Mouse (Mus musculus) limb, embryonic 13.5 days (tissue): ENCODE measurements around the gene Mfsd4a. TPM values are rescaled to one million over a fixed set of nuclear protein-coding genes. Genes with fewer than 3 reads are reported as not detected.

Experiments
- ATAC-seq: fragments of 200-750 bp; cut with Nextera tagmentation; 2 replicates; pipeline ENCODE4 v1.8.0; 2017; ENCODE audit warnings: low read depth, moderate number of reproducible peaks, moderate TSS enrichment; ENCODE audit not compliant: low FRiP score
- H3K27ac ChIP-seq: fragments of 300-500 bp; sonication (generic); 2 replicates; pipeline ENCODE4 v1.5.1; 2015; ENCODE audit warnings: inconsistent platforms, mild to moderate bottlenecking, moderate library complexity
- H3K27me3 ChIP-seq: fragments of 300-500 bp; sonication (generic); 2 replicates; pipeline ENCODE4 v1.6.1; 2015; ENCODE audit warnings: mild to moderate bottlenecking, inconsistent platforms
- H3K36me3 ChIP-seq: fragments of 300-500 bp; sonication (generic); 2 replicates; pipeline ENCODE4 v1.6.1; 2015; ENCODE audit warnings: inconsistent platforms, mild to moderate bottlenecking, moderate library complexity
- H3K4me1 ChIP-seq: fragments of 300-500 bp; sonication (generic); 2 replicates; pipeline ENCODE4 v1.6.1; 2015; ENCODE audit warnings: inconsistent platforms
- H3K4me2 ChIP-seq: fragments of 300-500 bp; sonication (generic); replicated peaks from 2 replicates; pipeline ENCODE4 v1.6.1; 2015; ENCODE audit warnings: inconsistent platforms, mild to moderate bottlenecking, moderate library complexity
- H3K4me3 ChIP-seq: fragments of 300-500 bp; sonication (generic); 2 replicates; pipeline ENCODE4 v1.5.1; 2015; ENCODE audit warnings: moderate library complexity, mild to moderate bottlenecking, inconsistent platforms
- H3K9ac ChIP-seq: fragments of 300-500 bp; sonication (generic); 2 replicates; pipeline ENCODE4 v1.6.1; 2015; ENCODE audit warnings: mild to moderate bottlenecking, inconsistent platforms
- H3K9me3 ChIP-seq: fragments of 300-500 bp; sonication (generic); 2 replicates; pipeline ENCODE4 v1.6.1; 2016; ENCODE audit warnings: inconsistent platforms
- WGBS: fragments of 180-500 bp; shearing (Covaris S2); methylation state at CpG from one replicate; pipeline ENCODE4 v1.1.7; 2015; 5-methylcytosine and 5-hydroxymethylcytosine counted together
- polyA plus RNA-seq: library from polyadenylated mRNA; unstranded; fragments of >200 nt; fragmentation: Nextera tagmentation; extraction: Ambion mirVana; gene quantifications from 2 replicates; pipeline ENCODE4 v1.2.1, GENCODE M21; 2015

The Mfsd4a gene
- polyA plus RNA-seq, 1 experiment from 2014 or later = 11.0 TPM

GRCm38 (mm10) chr1:132037746-132038145, 30.1 kb downstream of the Mfsd4a start:
- Histone ChIP-seq H3K36me3 (peaks cover 34% of the 10 kb centered on the region), H3K9ac (no peak overlapping the region), H3K27me3 (no peaks in the 10 kb centered on the region), H3K9me3 (no peaks in the 10 kb centered on the region), H3K4me2 (no peak overlapping the region), H3K27ac (no peak overlapping the region), H3K4me3 (no peak overlapping the region), H3K4me1 (peaks cover 7% of the 10 kb centered on the region; the same call in 1 of the 2 replicates)
- 67% methylated on average over 3 of the region's 3 CpGs for whole genome bisulfite sequencing
- no peak for ATAC-seq

GRCm38 (mm10) chr1:132032172-132032571, 35.7 kb downstream of the Mfsd4a start:
- H3K36me3 ChIP-seq = peaks cover 59% of the 10 kb centered on the region
- no peak for ATAC-seq
- no peak overlapping the region for H3K4me2 ChIP-seq
- no peak overlapping the region for H3K27ac ChIP-seq
- no peaks in the 10 kb centered on the region for H3K27me3 ChIP-seq
- no peaks in the 10 kb centered on the region for H3K9me3 ChIP-seq
- peaks cover 14% of the 10 kb centered on the region for H3K4me1 ChIP-seq
- H3K9ac ChIP-seq = no peak overlapping the region
- no peak overlapping the region for H3K4me3 ChIP-seq
- 90% methylated on average over 7 of the region's 7 CpGs for WGBS

DNA sequence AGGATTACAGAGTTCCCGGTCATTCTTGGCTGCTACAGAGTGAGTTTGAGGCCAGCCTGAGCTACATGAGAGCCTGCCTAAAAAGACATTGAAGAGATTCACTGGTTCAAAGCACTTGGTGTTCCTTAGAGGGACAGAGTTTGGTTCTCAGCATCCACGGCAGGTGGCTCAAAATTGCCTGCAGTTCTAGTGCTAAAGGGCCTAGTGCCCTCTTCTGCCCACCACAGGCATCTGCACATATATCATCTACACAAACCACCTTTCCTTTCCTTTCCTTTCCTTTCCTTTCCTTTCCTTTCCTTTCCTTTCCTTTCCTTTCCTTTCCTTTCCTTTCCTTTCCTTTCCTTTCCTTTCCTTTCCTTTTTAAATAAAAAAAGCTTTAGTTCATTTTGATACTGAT, 37.3 kb downstream of the Mfsd4a start:
- Histone ChIP-seq H3K4me1 (peaks cover 17% of the 10 kb centered on the region), H3K27me3 (no peaks in the 10 kb centered on the region), H3K27ac (no peak overlapping the region), H3K9ac (no peak overlapping the region), H3K36me3 (peaks cover 68% of the 10 kb centered on the region), H3K4me3 (no peak overlapping the region), H3K9me3 (no peaks in the 10 kb centered on the region), H3K4me2 (no peak overlapping the region)
- ATAC-seq = no peak
- 63% methylated on average over 2 of the region's 2 CpGs for WGBS

GRCm38 (mm10) chr1:132028413-132028812, 39.4 kb downstream of the Mfsd4a start:
- H3K27me3 ChIP-seq = no peaks in the 10 kb centered on the region
- no peaks in the 10 kb centered on the region for H3K9me3 ChIP-seq
- peaks cover 17% of the 10 kb centered on the region for H3K4me1 ChIP-seq
- H3K9ac ChIP-seq = no peak overlapping the region
- H3K4me3 ChIP-seq = no peak overlapping the region
- no peak for ATAC-seq
- H3K27ac ChIP-seq = no peak overlapping the region
- peaks cover 67% of the 10 kb centered on the region for H3K36me3 ChIP-seq
- 86% methylated on average over 9 of the region's 9 CpGs for WGBS
- no peak overlapping the region for H3K4me2 ChIP-seq

DNA sequence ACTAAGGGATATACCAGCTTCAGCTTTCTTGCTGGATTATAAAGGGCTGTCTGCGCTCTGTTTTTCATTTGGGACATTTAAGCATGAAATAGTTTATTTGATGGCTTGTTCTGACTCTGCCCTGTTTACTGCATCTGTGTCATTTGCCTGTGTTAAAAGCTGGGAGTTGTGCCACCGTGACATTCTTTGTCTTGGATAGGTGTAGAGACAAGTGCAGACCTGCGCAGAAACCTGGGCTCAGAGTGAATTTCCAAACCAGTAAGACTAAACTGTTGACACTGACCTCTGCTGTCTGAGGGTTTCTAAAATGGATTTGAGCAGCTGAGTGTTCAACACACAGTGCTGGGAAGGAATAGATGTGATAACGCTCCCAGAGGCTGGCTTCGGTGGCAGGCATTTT, 39.9 kb downstream of the Mfsd4a start:
- peaks cover 67% of the 10 kb centered on the region for H3K36me3 ChIP-seq
- WGBS = 64% methylated on average over 5 of the region's 5 CpGs
- H3K4me3 ChIP-seq = no peak overlapping the region
- no peak overlapping the region for H3K4me2 ChIP-seq
- ATAC-seq = no peak
- peaks cover 17% of the 10 kb centered on the region for H3K4me1 ChIP-seq
- no peaks in the 10 kb centered on the region for H3K27me3 ChIP-seq
- H3K27ac ChIP-seq = no peak overlapping the region
- no peak overlapping the region for H3K9ac ChIP-seq
- H3K9me3 ChIP-seq = no peaks in the 10 kb centered on the region

- no peak overlapping the region for H3K27ac ChIP-seq
- no peak overlapping the region for H3K9ac ChIP-seq
- WGBS = 91% methylated on average over 11 of the region's 11 CpGs
Observed at GRCm38 (mm10) chr1:132026925-132027646, 40.8 kb downstream of the Mfsd4a start.

GRCm38 (mm10) chr1:132022107-132022506, 45.8 kb downstream of the Mfsd4a start:
- WGBS = 89% methylated on average over 3 of the region's 3 CpGs
- H3K4me3 ChIP-seq = no peak overlapping the region

More at GRCm38 (mm10) chr1:132026925-132027646, 40.8 kb downstream of the Mfsd4a start:
- H3K4me1 ChIP-seq = peaks cover 17% of the 10 kb centered on the region
- H3K27me3 ChIP-seq = no peaks in the 10 kb centered on the region
- no peak overlapping the region for H3K4me3 ChIP-seq
- ATAC-seq = no peak
- peaks cover 67% of the 10 kb centered on the region for H3K36me3 ChIP-seq
- H3K4me2 ChIP-seq = no peak overlapping the region
- no peaks in the 10 kb centered on the region for H3K9me3 ChIP-seq

DNA sequence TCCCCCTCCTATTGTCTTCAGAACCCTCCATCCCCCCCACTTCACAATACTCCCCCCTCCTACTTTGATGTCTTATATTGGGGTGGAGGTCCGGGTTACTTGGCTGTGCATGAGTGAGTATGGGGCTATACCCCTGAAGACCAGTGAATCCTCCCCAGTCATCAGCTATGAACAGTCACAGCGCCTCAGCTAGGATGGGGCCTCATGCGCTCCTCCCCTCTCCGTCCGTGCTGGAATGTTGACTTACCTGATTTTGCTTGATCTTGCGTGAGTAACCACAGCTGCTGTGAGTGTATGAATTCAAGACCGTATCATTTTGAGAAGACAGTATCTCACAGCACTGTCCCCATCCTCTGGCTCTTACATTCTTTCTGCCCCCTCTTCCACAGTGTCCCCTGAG, 48.0 kb downstream of the Mfsd4a start:
- Histone ChIP-seq H3K9ac (no peak overlapping the region), H3K9me3 (no peaks in the 10 kb centered on the region), H3K36me3 (peaks cover 88% of the 10 kb centered on the region), H3K27ac (no peak overlapping the region), H3K27me3 (no peaks in the 10 kb centered on the region), H3K4me3 (no peak overlapping the region), H3K4me2 (no peak overlapping the region), H3K4me1 (no peaks in the 10 kb centered on the region)
- 91% methylated on average over 7 of the region's 7 CpGs for WGBS
- ATAC-seq = no peak

More at GRCm38 (mm10) chr1:132022107-132022506, 45.8 kb downstream of the Mfsd4a start:
- Histone ChIP-seq H3K4me2 (no peak overlapping the region), H3K9ac (no peak overlapping the region), H3K27me3 (no peaks in the 10 kb centered on the region), H3K4me1 (peaks cover 2% of the 10 kb centered on the region), H3K36me3 (peaks cover 86% of the 10 kb centered on the region), H3K9me3 (no peaks in the 10 kb centered on the region), H3K27ac (no peak overlapping the region)
- no peak for ATAC-seq

DNA sequence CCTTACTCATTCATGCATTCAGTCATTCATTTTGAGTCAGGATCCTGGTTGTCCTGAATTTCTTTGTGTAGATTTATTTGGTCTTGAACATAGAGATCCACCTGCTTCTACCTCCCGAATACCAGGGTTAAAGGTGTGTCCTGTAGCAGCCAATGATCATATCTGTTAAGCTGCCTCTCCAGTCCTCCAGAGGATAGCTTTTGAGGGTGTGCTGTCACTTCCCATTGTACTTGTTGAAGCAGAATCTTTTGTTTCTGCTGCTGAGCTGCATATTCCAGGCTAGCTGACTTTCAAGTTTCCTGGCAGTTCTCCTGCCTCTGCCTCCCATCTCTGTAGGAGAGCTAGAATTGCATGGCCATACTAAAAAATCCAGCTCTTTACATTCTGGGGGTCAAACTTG, 51.2 kb downstream of the Mfsd4a start:
- Histone ChIP-seq H3K27me3 (no peaks in the 10 kb centered on the region), H3K9ac (no peak overlapping the region), H3K4me1 (peaks cover 4% of the 10 kb centered on the region; the same call in 1 of the 2 replicates), H3K9me3 (no peaks in the 10 kb centered on the region), H3K27ac (no peak overlapping the region), H3K4me2 (no peak overlapping the region), H3K36me3 (peaks cover 67% of the 10 kb centered on the region), H3K4me3 (no peak overlapping the region)
- WGBS = 95% methylated on average over 1 of the region's 1 CpGs
- ATAC-seq = no peak

DNA sequence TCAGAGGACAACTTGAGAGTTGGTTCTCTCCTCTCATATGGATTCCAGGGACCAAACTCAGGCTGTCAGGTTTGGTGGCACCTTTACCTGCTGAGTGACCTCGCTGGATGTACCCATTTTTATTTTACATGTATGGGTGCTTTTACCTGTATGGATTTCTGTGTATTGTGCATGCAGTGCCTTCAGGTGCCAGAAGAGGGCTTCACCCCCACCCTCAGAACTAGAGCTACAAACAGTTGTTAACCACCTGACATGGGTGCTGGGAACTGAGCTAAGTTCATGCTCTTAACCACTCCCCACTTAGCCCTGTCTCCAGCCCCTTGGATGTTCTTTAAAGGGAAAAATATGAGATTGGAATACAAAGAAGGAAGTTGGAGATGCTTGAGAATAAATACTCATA, 53.1 kb downstream of the Mfsd4a start:
- no peak overlapping the region for H3K27ac ChIP-seq
- H3K4me3 ChIP-seq = no peak overlapping the region
- H3K4me2 ChIP-seq = no peak overlapping the region
- WGBS = 90% methylated on average over 1 of the region's 1 CpGs
- peaks cover 52% of the 10 kb centered on the region for H3K36me3 ChIP-seq
- H3K27me3 ChIP-seq = no peaks in the 10 kb centered on the region
- no peaks in the 10 kb centered on the region for H3K9me3 ChIP-seq
- no peak overlapping the region for H3K9ac ChIP-seq
- peaks cover 7% of the 10 kb centered on the region; the same call in 1 of the 2 replicates for H3K4me1 ChIP-seq
- ATAC-seq = no peak

DNA sequence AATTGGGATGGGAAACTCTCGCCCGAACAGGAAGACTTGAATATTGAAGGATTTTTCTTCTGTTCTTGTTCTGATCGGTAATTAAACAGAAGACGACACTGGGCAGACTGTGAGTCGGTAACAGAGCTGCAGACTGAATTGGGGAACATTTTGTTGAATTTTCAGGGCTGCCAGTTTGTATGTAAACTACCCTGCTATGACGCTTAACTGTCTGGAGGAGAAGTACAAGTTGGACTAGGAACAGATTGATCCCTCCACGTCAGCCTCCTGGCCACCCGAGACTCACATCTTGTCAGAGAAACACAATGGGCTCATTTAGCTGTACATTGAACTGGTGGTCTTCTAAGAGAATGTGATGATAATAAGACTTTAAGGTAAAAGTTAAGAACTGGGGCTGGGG, 55.0 kb downstream of the Mfsd4a start:
- no peak overlapping the region for H3K4me3 ChIP-seq
- peaks cover 18% of the 10 kb centered on the region for H3K4me1 ChIP-seq
- H3K27me3 ChIP-seq = no peaks in the 10 kb centered on the region
- no peak overlapping the region for H3K9ac ChIP-seq
- ATAC-seq = no peak
- 86% methylated on average over 8 of the region's 8 CpGs for WGBS
- no peak overlapping the region for H3K4me2 ChIP-seq
- no peaks in the 10 kb centered on the region for H3K9me3 ChIP-seq
- H3K27ac ChIP-seq = no peak overlapping the region
- H3K36me3 ChIP-seq = peaks cover 33% of the 10 kb centered on the region

- 81% methylated on average over 2 of the region's 2 CpGs for WGBS
- Histone ChIP-seq H3K4me1 (peaks cover 19% of the 10 kb centered on the region), H3K9me3 (no peaks in the 10 kb centered on the region), H3K27ac (no peak overlapping the region), H3K4me3 (no peak overlapping the region), H3K27me3 (no peaks in the 10 kb centered on the region), H3K36me3 (peaks cover 23% of the 10 kb centered on the region), H3K9ac (no peak overlapping the region), H3K4me2 (no peak overlapping the region)
- no peak for ATAC-seq
Observed at GRCm38 (mm10) chr1:132011785-132012184, 56.1 kb downstream of the Mfsd4a start.
